Mouse (Mus musculus): ENCODE results near the gene Ncbp1. TPM values are rescaled to one million over a fixed set of nuclear protein-coding genes. Genes with fewer than 3 reads are reported as not detected.

The Ncbp1 gene
- 39.2 TPM for polyA plus RNA-seq (2017; shearing (Covaris generic))

DNA sequence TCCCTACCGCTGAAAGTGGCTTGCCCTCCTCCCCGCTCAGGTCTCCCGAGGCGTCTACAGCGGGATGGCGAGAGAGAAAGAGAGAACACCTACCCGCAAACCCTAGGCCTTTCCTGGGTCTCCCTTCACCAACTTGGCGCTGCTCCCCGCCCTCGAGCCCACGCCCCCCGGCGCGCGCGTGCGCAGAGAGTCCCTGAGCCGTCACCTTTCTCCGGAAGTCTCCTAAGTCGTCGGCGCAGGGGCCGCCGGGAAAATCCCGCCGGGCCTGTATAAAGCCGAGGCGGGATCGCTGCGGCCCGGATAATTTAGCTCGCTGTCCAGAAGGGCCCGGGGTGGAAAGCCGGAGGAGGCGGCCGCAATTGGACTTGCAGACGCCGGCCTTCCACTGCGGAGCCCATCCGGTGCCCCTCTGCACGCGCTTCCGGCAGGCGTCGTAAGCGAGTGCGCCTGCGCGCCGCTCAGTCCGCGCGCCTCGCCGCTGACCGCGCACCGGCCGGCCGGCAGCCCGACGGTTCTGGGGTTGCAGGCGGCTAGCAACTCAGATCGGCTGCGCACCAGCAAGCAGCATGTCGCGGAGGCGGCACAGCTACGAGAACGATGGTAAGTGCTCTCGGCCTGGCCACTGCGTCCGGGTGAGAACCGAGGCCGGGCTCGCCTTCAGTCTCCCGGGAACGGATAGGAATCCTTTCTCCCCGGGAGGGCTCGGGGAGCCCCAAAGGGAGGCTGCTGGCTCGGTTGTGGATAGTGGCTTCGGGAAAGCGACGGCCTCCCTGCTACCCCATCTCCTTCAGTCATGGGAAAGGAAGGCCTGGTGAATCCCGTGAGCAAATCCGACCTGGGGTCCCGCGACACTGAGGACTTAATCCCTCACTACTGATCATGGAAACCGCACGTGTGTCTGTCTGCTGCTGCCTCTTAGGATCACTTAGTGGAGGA, at the start of gene Ncbp1, which contains the start of gene Tstd2:
Gene Ncbp1, plus strand, starts transcription at position 327 of the 936 bp plus-strand sequence.
Gene Tstd2, minus strand, starts transcription at position 408 of the 936 bp plus-strand sequence.

GRCm38 (mm10) chr4:46195781-46196487, 57.5 kb downstream of the Ncbp1 start, which contains the start of gene Xpa:
Xpa (minus strand) TSS chr4:46196311.

Other genes with a start within 250 kb of the Ncbp1 start
- 0.07 TPM for gene Ccdc180, start 248.3 kb upstream of the Ncbp1 start, polyA plus RNA-seq (2017; shearing (Covaris generic))
- 10.3 TPM for gene Tdrd7, start 173.3 kb upstream of the Ncbp1 start, polyA plus RNA-seq (2017; shearing (Covaris generic))
- gene Tmod1, start 99.7 kb upstream of the Ncbp1 start, polyA plus RNA-seq (2017; shearing (Covaris generic)): 2.0 TPM
- 48.1 TPM for gene Tstd2, start 81 bp downstream of the Ncbp1 start, polyA plus RNA-seq (2017; shearing (Covaris generic))
- gene Xpa, start 57.7 kb downstream of the Ncbp1 start, polyA plus RNA-seq (2017; shearing (Covaris generic)): 7.0 TPM
- gene Foxe1, start 205.0 kb downstream of the Ncbp1 start, polyA plus RNA-seq (2017; shearing (Covaris generic)): not detected

Measured in CD4-positive, CD25-positive, alpha-beta regulatory T cell, adult 9 weeks (primary cell).